Mouse (Mus musculus) embryo, embryonic 10.5 days (tissue): ENCODE results near the gene Sqstm1.

Source experiments
- DNase-seq: peaks from one replicate; pipeline ENCODE4 v3.0.0-alpha.2; 2015; ENCODE audit warnings: low spot score

The Sqstm1 gene

GRCm38 (mm10) chr11:50210505-50211151, at the start of gene Sqstm1, which contains the start of gene Mgat4b:
Gene Sqstm1, minus strand, starts transcription at chr11:50210827.
Gene Mgat4b, plus strand, starts transcription at chr11:50210890.
- DNase-seq: peak; percentile 87

DNA sequence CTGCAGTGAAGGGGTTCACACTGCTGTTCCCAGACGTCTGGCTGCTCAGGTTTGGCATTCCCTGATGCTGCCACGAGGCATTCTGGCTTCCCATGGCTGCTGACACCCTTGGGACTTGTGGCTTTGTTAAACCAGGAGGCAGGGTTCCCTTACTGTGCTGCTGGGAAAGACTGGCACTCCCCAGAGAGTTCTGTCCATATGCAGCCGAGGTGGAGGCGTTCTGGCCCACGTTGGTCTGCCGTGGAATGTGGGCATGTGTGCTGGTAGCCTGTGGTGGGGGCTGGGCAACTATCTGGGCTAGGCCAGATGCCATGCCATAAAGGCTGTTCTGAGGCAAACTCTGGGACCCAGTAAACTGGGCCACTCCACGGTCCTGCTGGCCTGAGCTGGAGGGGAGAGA, 47.7 kb upstream of the Sqstm1 start:
- DNase-seq: no peak

DNA sequence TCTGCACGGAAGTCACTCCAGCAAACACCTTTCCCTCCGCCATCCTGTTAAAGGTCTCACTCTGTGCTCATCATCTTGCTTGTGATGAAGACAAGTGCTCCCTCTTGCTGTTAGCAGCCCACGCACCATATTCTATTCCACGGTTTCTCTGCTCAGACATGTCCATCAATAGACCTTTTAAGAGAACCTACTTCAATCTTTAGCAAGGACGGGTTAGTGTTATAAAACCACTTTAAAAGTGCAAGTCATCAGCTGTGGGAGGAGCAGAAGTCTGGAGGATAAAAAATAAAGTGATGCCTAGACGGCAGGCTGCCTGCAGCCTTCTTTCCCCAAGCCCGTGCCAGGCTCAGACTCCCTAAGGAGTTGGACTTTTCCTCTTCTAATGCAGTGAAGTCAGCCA, 46.0 kb upstream of the Sqstm1 start:
- DNase-seq: no peak

- no peak for DNase-seq
These were observed 43.5 kb upstream of the Sqstm1 start for GRCm38 (mm10) chr11:50254010-50254580.

DNA sequence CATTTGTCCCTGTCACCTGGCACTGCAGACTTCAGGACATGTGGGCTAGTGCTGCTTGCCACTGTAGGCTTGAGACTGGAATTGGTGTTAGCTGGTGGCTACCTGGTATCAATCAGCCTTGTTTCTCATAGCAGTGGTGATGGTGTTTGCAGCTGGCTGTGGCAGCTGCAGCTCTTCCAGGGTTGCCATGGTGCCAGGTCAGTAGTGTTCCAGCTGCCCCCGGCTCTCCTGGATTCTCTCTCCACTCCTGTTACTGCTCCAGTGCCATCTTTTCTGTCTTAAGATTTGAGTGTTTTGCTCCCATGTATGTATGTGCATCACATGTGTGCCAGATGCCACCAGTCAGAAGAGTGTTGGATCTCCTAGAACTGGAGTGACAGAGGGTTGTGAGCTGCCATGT, 42.8 kb upstream of the Sqstm1 start:
- DNase-seq: no peak

- peak; percentile 36 for DNase-seq
These were observed 42.1 kb upstream of the Sqstm1 start for GRCm38 (mm10) chr11:50252684-50253265.

GRCm38 (mm10) chr11:50252166-50252565, 41.5 kb upstream of the Sqstm1 start:
- peak; percentile 55 for DNase-seq

- DNase-seq: no peak
These were observed 38.0 kb upstream of the Sqstm1 start for GRCm38 (mm10) chr11:50248473-50249171.

DNA sequence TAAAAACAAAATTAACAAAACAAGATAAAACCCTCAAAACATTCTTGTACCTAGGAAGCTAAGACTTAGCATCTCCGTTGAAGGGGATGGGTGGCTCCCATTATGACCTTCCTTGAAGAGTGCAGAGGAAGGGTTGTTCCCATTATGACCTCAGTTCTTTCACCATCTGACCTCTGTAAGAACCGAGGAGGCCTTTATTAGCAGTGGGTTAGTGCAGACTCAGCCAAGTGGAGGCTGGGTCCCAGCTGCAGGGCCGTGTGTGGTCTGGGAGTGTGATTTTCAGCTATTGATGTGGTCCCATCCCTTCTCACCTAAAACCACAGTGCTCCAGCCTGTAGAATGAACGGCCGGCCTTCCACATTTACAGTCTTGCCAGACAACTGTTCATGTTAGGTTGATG, 34.6 kb upstream of the Sqstm1 start:
- no peak for DNase-seq

DNA sequence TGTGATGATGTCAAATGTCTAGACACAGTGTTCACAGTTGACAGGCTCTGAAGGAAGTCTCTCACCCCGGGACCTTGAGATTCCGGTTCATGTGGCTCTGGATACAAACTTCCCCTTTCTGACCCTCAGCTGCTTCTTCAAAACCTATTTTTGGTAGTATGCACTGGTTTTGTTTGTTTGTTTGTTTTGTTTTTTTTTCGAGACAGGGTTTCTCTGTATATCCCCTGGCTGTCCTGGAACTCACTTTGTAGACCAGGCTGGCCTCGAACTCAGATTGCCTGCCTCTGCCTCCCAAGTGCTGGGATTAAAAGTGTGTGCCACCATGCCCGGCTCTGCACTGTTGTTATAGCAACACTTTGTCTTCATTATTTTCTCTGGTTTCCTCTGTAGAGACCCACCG, 33.3 kb upstream of the Sqstm1 start:
- DNase-seq: no peak

GRCm38 (mm10) chr11:50240235-50240911, 29.7 kb upstream of the Sqstm1 start:
- no peak for DNase-seq

DNA sequence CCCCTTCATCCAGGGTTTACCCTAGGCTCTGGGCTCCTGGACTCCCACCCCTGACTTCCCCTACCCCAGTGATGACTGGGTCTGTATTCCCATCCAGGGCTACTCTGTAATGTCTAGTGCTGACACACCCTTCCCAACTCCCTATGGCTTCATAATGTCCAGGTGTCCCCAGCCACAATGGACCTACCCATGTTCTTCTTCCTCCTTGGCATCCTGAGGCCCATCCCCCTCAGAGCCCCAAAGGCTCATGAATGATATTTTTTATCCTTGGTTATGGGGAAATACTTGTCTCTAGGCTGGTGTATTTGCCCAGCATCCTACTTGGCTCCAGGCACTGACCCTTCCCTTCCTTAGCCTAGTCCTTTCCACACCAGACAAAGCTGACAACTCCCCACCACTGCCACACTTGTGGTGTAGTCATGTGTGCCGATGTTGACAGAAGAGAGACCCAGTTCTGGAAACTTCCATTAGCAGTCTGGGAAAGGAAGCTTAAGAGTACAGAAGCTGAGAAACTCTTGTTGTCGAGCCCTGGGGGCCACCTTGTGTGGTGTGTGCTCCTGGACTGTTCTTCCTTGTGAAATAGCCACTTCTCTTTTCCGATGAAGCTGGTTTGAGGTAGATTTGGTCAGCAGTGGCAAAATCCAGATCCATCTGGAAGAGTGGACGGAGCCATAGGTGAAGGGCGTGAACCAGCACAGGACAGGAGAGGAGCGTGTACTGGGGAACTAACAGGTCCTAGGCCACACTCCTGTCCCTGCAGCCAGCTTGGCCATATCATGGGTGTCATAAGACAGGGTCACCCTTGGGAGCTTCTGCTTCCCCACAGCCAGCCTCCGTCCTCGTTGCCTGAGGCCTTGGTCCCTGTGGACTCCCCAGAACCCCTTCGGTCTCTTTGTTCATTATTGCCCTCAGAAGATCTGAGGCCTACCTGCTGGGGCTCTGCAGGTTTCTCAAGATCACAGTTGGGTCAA, 28.5 kb upstream of the Sqstm1 start:
- no peak for DNase-seq

DNA sequence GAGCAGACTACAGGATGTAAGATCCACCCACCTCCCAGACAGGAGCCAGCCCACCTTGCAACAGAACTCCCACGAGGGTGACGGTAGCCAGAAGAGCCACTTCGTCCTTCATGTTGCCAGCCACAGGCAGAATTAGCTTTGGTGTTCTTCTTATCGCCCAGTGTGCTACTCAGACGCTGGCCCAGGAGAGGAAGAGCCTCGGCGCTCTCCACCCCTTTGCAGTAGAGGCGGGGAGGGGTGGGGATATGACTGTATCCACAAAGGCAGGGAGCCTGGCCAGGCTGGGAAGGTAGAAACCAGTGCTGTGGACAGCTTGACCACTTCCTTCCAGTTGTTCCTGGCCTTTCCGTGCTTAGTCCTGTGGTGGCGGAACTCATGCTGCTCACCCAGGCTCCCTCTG, 27.7 kb upstream of the Sqstm1 start, which contains the start of gene Ltc4s:
Gene Ltc4s, minus strand, starts transcription at position 293 of the 400 bp plus-strand sequence.
- DNase-seq: no peak

GRCm38 (mm10) chr11:50236937-50237835, 26.6 kb upstream of the Sqstm1 start:
- DNase-seq: no peak

DNA sequence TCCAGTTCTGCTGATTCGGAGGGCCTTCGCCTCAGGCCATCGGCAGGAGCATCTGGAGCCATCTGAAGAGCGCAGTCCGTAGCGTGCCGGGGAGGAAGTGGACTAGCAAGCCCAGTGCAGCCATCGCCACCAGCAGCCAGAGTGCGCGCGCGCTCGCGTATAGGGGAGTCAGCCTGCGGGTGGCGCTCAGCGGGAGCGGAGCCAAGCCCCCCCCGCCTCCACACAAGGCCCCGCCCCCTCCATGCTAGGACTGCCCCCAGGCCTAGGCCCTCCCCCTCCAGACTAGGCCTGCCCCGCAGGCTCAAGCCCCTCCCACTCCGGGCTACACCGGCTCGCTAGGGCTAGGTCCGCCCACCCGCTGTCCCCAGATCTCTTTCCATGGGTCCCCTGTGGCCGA, 25.9 kb upstream of the Sqstm1 start:
- DNase-seq: peak; percentile 94

DNA sequence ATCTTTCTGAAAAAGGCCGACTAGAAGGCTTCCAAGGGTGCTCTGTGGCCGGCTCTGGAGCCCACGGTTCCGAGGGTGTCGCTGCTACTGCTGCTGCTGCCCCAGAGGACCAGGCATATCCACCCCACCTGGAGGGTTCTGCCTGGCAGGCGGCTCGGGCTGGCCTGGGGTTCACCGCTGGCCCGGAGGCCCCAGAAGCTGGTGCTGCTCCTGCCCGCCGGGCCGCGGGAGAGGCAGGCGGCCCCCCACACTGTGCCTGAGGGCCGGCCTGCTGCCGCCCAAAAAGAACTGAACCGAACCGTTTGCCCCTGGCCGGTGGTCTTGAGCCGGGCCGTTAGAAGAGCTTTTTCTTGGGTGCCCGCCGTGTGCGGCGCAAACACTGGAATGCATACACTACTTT, 24.0 kb upstream of the Sqstm1 start:
- DNase-seq: no peak

DNA sequence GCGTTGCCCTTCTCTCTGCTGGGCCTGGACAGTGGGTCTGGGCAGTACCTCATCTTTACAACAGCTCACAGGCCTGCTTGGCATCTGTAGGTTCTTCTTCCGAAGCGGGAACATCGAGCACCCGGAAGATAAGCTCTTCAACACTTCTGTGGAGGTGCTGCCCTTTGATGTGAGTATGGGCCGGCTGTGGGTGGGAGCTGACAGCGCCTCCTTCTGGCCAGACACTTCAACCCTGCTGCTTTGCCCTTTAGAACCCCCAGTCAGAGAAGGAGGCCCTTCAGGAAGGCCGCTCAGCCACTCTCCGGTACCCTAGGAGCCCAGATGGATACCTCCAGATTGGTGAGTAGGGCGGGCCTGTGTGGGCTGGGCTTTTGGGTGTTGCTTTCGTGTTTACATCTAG, 23.4 kb upstream of the Sqstm1 start:
- no peak for DNase-seq

GRCm38 (mm10) chr11:50233022-50233421, 22.4 kb upstream of the Sqstm1 start:
- DNase-seq: no peak

DNA sequence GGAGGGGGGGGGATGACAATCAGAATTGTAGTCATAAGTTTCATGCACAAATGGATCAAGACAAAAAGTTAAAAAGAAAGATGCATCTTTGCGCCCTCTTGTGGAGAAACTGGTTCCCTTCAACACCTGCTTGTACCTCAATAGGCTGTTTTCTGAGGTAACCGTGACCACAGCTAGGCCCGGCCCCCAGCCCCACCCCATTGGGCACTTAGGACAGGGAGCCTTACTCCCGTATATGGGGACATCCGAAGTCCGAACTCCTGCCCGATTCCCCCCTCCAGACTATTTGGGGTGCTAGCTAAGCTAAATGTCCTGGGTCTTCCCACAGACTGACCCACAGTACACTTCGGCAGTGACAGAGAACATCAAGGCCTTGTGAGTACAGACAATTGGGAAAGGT, 20.8 kb upstream of the Sqstm1 start:
- DNase-seq: peak; percentile 86
